Mouse (Mus musculus): ENCODE data around the gene Asb11. TPM values are rescaled to one million over a fixed set of nuclear protein-coding genes. Genes with fewer than 3 reads are reported as not detected.

Gene Asb11
- 100 to 1,000 TPM; 144 to 186 (median 154) TPM for total RNA-seq (2022)

DNA sequence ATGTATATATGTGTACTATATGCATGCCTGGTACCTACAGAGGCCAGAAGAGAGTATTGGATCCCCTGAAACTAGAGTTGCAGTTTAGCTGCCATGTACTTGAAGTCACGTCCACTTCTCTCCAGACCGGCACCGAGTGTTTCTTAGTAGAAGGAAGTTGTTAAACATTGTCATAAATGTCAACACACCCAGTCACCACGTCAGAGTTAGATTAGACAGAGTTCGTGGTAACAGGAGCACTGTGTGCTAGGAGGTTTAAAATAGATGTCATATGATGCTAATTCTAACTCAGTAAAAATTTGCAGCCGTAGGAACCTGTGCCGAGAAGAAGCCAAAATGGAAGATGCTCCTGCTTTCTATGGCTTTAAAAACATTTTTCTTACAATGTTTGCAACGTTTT is at the start of gene Asb11:
Gene Asb11 (plus strand): TSS at position 286 of the 400 bp plus-strand sequence.
- DNase-seq (ENCODE audit: low spot score), result peak; percentile 19

GRCm38 (mm10) chrX:164394091-164394490 is 42.7 kb upstream of the Asb11 start:
- no peak for DNase-seq (ENCODE audit: low spot score)

DNA sequence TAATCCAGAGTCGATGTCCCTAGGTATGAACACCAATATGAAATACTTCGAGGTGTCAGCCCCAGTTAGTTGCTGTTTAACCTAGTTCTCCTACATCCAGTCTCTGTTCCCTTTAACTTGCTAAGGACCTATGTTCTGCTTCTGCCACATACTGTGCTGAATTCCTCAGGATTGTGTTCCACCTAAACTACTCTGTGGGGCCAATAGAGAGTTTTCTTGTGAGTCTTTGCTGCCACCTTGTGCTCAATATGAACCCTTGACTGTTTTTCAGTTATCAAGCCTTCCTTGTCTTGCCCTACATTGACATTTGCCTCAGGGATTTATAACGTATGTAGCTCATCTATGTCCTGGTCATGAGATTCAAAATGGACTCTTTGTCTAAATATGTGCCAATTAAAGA is 38.3 kb upstream of the Asb11 start:
- DNase-seq (ENCODE audit: low spot score), result no peak

- DNase-seq (ENCODE audit: low spot score), result no peak
These were observed 31.6 kb upstream of the Asb11 start for GRCm38 (mm10) chrX:164405080-164405649.

DNA sequence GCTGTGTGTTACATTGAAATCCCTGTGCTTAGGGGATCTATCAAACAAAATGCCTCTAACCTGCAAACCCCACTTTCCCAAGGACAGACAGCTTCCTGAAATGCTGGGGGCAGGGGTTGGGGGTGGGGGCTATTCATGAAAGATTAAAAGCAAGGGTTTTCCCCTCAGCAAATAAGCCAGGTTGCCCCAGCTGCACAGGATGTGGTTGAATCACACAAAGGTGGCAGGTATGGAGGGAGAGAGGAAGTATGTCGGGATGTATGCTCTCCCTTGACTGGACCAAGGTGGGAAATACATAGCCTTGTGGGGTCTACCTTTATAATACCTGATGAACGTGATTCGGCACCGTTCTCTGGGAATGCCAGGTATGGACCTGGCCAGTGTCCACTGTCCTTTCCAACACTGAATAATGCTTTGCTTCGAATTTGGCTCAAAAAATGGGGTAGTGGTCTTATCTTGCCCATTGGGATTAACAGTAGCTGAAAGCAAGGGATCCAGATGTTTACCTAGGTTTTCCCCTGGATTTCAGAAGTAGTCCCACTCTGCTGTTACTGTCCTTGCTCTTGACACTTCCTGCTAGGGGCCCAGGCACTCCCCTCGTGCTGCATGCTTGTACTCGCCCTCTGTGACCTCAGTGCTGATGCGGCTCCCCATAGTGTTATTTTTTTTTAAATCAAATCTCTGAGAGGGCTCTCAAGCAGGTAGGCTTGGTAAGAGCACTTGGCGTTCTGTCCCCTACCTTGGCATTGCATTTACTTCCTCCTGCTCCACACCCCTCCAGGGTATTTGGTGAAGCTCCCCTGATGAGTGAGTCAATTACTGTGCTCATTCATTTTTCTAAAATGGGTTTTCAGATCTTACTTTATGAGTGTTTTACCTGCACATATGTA is 30.4 kb upstream of the Asb11 start:
- DNase-seq (ENCODE audit: low spot score), result no peak

DNA sequence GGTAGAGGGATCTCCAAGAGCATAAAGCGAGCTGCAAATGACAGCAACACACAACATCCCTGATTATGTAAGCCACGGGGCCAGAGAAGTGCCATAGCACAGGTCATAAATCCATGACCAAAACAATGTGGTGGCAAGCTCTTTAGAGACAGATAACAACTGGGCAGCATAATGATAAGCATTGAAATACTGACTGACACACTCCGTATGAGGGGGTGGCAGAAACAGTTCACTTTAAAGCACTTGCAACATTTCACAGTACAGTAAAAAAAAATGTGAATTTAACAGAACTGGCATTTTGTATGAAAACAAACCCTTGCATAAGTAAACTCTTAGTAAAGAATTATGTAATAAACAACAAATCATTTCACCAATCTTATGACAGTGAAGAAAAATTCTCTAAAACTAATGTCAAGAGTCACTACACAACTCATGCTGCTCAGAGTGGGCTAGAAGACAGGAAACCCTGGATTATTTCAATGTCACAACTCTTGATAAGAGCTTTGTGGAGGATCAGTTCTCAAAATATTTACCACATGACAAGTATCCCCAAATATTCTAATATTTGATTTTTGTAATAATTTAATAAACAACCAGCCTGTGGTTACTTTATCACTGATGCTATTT is 28.4 kb upstream of the Asb11 start:
- no peak for DNase-seq (ENCODE audit: low spot score)

GRCm38 (mm10) chrX:164410562-164410961 is 26.2 kb upstream of the Asb11 start:
- DNase-seq (ENCODE audit: low spot score), result no peak

DNA sequence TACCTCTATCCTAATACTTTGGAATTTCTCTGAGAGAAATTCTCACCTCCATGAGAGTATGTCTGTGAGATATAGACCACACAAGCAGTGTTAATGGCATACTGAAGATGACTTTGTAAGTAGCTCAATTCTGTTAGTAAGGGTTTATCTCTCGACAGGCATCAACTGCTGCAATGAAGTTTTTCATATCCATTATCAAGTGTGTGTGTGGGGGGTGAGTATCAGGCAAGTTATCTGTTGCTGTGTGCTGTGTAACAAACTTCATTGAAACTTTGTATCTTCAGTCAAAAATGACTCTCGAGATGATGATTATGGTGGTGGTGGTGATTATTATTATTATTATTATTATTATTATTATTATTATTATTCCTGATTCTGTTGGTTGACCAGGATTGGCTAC is 20.0 kb upstream of the Asb11 start:
- DNase-seq (ENCODE audit: low spot score), result no peak

- no peak for DNase-seq (ENCODE audit: low spot score)
These were observed 18.8 kb upstream of the Asb11 start for GRCm38 (mm10) chrX:164418008-164418407.

GRCm38 (mm10) chrX:164419471-164419939 is 17.3 kb upstream of the Asb11 start, which contains the start of gene Piga:
TSS of gene Piga (plus strand) at chrX:164419787.
- DNase-seq (ENCODE audit: low spot score), result peak; percentile 92

GRCm38 (mm10) chrX:164419955-164420354 is 16.8 kb upstream of the Asb11 start:
- DNase-seq (ENCODE audit: low spot score), result no peak

DNA sequence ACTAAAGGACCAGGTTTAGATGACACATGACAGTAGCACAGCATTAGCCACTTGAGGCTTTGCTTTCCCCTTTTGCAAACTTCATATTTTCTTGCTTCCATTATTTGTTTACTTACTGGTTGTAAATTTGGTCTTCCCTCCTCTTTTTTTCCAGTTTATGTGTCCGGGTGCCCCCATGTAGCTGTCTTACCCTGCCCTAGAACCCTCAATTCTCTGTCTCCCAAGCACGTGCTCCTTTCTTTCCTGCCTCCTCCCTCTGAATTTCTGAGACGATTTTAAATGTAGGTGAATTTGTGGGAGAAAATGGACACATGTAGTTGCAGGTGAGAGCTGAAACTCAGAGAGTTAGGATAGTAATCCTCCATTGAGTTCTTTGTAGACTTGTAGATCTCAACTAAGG is 16.3 kb upstream of the Asb11 start:
- no peak for DNase-seq (ENCODE audit: low spot score)

GRCm38 (mm10) chrX:164424821-164425220 is 12.0 kb upstream of the Asb11 start:
- no peak for DNase-seq (ENCODE audit: low spot score)

GRCm38 (mm10) chrX:164427295-164427694 is 9.5 kb upstream of the Asb11 start:
- DNase-seq (ENCODE audit: low spot score), result no peak

- no peak for DNase-seq (ENCODE audit: low spot score)
These were observed 8.6 kb upstream of the Asb11 start for GRCm38 (mm10) chrX:164428224-164428623.

- DNase-seq (ENCODE audit: low spot score), result no peak
These were observed 6.2 kb upstream of the Asb11 start for GRCm38 (mm10) chrX:164430621-164431020.

GRCm38 (mm10) chrX:164431133-164431532 is 5.7 kb upstream of the Asb11 start:
- no peak for DNase-seq (ENCODE audit: low spot score)

DNA sequence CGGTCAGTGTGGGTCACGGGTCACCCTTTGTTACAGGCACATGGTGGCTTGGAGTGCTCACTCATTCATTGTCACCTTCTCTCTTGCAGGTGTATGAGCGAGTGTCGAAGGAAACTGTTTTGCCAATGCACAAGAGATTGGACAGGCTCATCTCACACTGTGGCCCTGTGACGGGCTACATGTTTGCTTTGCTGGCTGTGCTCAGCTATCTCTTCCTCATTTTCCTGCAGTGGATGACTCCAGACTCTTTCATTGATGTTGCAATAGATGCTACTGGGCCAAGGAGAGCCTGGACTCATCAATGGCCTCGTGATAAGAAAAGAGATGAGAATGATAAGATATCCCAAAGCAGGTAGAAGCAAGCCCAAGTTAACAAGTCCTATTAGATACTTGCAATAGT is 5.3 kb upstream of the Asb11 start:
- DNase-seq (ENCODE audit: low spot score), result no peak

GRCm38 (mm10) chrX:164432682-164433081 is 4.1 kb upstream of the Asb11 start:
- DNase-seq (ENCODE audit: low spot score), result no peak

GRCm38 (mm10) chrX:164439462-164439861 is 2.7 kb downstream of the Asb11 start:
- DNase-seq (ENCODE audit: low spot score), result no peak

DNA sequence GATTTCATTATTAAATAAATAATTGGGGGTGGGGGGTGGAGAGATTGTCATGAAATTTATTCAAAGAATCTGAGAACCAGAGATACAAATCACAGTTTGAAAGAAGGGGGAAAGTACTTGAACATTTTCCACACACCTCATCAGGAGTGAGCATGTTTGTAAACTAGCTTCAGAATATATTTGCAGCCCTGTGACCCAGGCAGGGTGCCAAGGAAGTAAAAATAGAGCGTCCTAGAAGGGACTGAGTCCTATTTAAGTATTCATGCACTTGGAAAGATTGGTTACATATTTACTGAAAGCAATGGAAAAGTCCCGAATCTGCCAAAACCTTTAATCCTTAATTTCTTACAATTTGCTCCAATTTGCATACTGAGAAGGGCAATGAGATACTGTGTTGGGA is 3.3 kb downstream of the Asb11 start:
- peak; percentile 56 for DNase-seq (ENCODE audit: low spot score)

DNA sequence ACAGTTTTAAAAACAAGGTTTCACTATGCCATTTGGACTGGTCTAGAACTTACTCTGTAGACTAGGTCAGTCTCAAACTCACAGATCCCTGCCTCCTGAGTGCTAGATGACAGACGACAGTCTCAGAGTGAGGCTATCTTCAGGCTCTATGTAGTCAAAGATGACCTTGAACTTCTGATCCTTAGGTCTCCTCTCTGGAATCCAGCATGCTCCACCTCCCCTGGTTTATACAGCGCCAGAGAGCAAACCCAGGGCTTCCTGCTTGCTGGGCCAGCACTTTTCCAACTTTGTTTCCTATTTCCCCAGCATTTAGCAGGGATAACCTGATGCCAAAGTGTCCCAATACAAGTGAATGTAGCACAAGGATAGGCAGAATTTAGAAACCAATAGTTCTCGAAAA is 3.9 kb downstream of the Asb11 start:
- DNase-seq (ENCODE audit: low spot score), result no peak

DNA sequence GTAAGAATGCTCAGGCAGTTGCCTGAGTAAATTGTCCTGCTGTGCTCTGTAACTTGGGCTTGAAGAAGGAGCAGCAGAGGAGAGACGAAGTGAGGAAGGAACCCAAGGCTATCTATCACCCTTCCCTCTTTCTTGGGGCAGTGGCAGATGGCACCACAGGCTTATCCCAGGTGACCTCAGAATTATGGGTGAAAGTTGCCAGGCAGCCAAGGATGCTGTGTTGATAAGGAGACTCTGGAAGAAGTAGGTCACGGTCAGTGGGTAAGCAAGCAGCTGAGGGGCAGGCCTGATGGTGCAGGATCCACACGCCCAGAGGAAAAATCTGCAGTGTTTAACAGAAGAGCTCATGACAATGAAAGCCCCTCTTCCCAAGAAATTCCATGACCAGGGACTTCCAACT is 4.5 kb downstream of the Asb11 start:
- no peak for DNase-seq (ENCODE audit: low spot score)
